Mouse (Mus musculus) spleen, adult 2 months (tissue): ENCODE data around the gene Elp1.

Source experiments
- CTCF ChIP-seq: fragments of 200-500 bp; IDR thresholded peaks from 2 replicates; pipeline ENCODE4 v1.5.1; 2011; ENCODE audit warnings: mild to moderate bottlenecking, inconsistent platforms; ENCODE audit not compliant: insufficient read depth, insufficient read length, insufficient replicate concordance; ENCODE audit errors: extremely low read depth
- POLR2A ChIP-seq: fragments of 200-500 bp; IDR thresholded peaks from 2 replicates; pipeline ENCODE4 v1.6.1; 2011; ENCODE audit warnings: low read depth, low read length, inconsistent platforms

GRCm38 (mm10) chr4:56845896-56846533, 43.9 kb upstream of the Elp1 start:
- TF ChIP-seq CTCF (no peak), POLR2A (no peak)
